Mouse (Mus musculus) testis, adult 2 months (tissue): ENCODE data around the gene Aox2.

Experiments used
- CTCF ChIP-seq: fragments of 200-500 bp; IDR thresholded peaks from 2 replicates; pipeline ENCODE4 v1.5.1; 2012; ENCODE audit warnings: low read depth, mild to moderate bottlenecking, inconsistent platforms, low read length, moderate library complexity; ENCODE audit not compliant: control insufficient read depth, insufficient read depth, insufficient replicate concordance
- POLR2A ChIP-seq: fragments of 200-500 bp; IDR thresholded peaks from 2 replicates; pipeline ENCODE4 v1.6.1; 2012; ENCODE audit warnings: low read depth, mild to moderate bottlenecking, inconsistent platforms, low read length, moderate library complexity; ENCODE audit not compliant: control insufficient read depth

- TF ChIP-seq CTCF (no peak), POLR2A (no peak)
These were observed 24.9 kb downstream of the Aox2 start for GRCm38 (mm10) chr1:58303009-58303408.
